Mouse (Mus musculus) hindbrain, embryonic 16.5 days (tissue): ENCODE data around the gene Abl1. TPM values are rescaled to one million over a fixed set of nuclear protein-coding genes. Genes with fewer than 3 reads are reported as not detected.
"Not testable (repeated sequence)": the region's sequence is repeated elsewhere in the genome, so short reads cannot be mapped to it uniquely, and the experiment has no call there.

ENCODE experiments used
- ATAC-seq: fragments of 200-750 bp; cut with Nextera tagmentation; 2 replicates; pipeline ENCODE4 v1.8.0; 2017; ENCODE audit warnings: moderate TSS enrichment, moderate library complexity
- H3K27ac ChIP-seq: fragments of 300-500 bp; sonication (generic); 2 replicates; pipeline ENCODE4 v1.5.1; 2014; ENCODE audit warnings: low read depth, mild to moderate bottlenecking, control low read depth, low read length, moderate library complexity
- H3K27me3 ChIP-seq: fragments of 300-500 bp; sonication (generic); replicated peaks from 2 replicates; pipeline ENCODE4 v1.6.1; 2014; ENCODE audit warnings: low read length; ENCODE audit not compliant: control insufficient read depth, insufficient read depth
- H3K36me3 ChIP-seq: fragments of 300-500 bp; sonication (generic); 2 replicates; pipeline ENCODE4 v1.6.1; 2014; ENCODE audit warnings: mild to moderate bottlenecking, low read length, moderate library complexity, mixed read lengths; ENCODE audit not compliant: control insufficient read depth, insufficient read depth
- H3K4me1 ChIP-seq: fragments of 300-500 bp; sonication (generic); 2 replicates; pipeline ENCODE4 v1.6.1; 2014; ENCODE audit warnings: low read depth, low read length; ENCODE audit not compliant: control insufficient read depth, insufficient read depth
- H3K4me2 ChIP-seq: fragments of 300-500 bp; sonication (generic); 2 replicates; pipeline ENCODE4 v1.6.1; 2014; ENCODE audit warnings: mild to moderate bottlenecking, low read length, control low read depth, moderate library complexity
- H3K4me3 ChIP-seq: fragments of 300-500 bp; sonication (generic); 2 replicates; pipeline ENCODE4 v1.5.1; 2014; ENCODE audit warnings: mild to moderate bottlenecking, low read length, control low read depth, moderate library complexity
- H3K9ac ChIP-seq: fragments of 300-500 bp; sonication (generic); 2 replicates; pipeline ENCODE4 v1.6.1; 2014; ENCODE audit warnings: low read depth, mild to moderate bottlenecking, control low read depth, low read length, moderate library complexity
- H3K9me3 ChIP-seq: fragments of 300-500 bp; sonication (generic); 2 replicates; pipeline ENCODE4 v1.6.1; 2014; ENCODE audit warnings: mild to moderate bottlenecking, low read length, moderate library complexity; ENCODE audit not compliant: control insufficient read depth
- WGBS: fragments of 180-500 bp; shearing (Covaris S2); extraction: QIAGEN DNeasy Blood & Tissue Kit; methylation state at CpG from one replicate; pipeline ENCODE4 v1.1.7; 2014; 5-methylcytosine and 5-hydroxymethylcytosine counted together
- polyA plus RNA-seq: library from polyadenylated mRNA; unstranded; fragments of >200 nt; fragmentation: Nextera tagmentation; extraction: Ambion mirVana; gene quantifications from 2 replicates; pipeline ENCODE4 v1.2.1, GENCODE M21; 2015

Abl1 gene
- polyA plus RNA-seq, 1 experiment from 2014 or later: 13.2 TPM

DNA sequence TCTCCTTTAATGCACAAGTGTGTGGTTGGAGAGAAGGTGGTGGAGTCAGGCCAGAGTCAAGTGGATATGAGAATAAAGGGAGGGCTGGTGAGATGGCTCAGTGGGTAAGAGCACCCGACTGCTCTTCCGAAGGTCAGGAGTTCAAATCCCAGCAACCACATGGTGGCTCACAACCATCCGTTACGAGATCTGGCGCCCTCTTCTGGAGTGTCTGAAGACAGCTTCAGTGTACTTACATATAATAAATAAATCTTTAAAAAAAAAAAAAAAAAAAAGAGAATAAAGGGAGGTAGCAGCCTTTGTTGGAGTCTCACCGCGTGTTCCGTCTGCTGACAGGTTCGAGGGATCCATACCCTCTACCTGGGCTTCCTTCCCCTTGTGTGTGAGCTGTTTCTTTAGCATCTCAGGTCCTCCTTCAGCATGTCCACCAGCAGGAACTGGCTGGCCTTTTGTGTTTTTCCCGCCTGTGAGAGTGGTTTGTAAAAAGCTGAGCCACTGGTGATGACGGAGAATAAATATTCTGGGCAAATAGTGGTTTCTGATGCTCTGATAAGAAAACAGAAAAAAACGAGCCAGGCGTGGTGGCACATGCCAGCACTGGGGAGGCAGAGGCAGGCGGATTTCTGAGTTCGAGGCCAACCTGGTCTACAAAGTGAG is 7.0 kb upstream of the Abl1 start:
- 86% methylated on average over 15 of the region's 15 CpGs for WGBS

DNA sequence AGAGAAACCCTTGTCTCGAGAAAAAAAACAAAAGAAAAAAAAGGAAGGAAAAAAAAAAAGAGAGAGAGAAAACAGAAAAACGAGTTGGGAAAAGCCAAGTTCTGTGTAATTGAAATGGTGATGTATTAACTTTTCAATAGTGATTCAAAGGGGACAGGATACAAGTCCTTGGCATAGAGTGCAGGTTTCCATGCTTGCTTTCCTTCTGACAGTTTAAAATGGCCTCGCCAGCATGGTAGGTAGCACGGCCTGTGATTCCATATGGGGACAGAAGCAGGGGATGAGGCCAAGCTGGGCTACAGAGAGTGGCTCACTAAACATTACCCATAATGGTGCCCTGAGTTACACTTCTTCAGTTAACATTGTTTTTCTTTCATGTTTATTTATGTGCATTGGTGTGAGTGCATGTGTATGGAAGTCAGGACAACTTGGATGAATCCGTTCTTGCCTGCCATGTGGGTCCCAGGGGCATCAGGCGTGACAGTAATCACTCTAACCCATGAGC is 6.4 kb upstream of the Abl1 start:
- 81% methylated on average over 6 of the region's 6 CpGs for WGBS
- ATAC-seq: no peak
- peaks cover 22% of the 10 kb centered on the region for H3K36me3 ChIP-seq

More for the DNA sequence above, 7.0 kb upstream of the Abl1 start:
- H3K27ac ChIP-seq, H3K9ac ChIP-seq, H3K4me3 ChIP-seq, H3K9me3 ChIP-seq, H3K4me1 ChIP-seq, H3K4me2 ChIP-seq, H3K27me3 ChIP-seq, ATAC-seq: not testable (repeated sequence)
- peaks cover 25% of the 10 kb centered on the region for H3K36me3 ChIP-seq

DNA sequence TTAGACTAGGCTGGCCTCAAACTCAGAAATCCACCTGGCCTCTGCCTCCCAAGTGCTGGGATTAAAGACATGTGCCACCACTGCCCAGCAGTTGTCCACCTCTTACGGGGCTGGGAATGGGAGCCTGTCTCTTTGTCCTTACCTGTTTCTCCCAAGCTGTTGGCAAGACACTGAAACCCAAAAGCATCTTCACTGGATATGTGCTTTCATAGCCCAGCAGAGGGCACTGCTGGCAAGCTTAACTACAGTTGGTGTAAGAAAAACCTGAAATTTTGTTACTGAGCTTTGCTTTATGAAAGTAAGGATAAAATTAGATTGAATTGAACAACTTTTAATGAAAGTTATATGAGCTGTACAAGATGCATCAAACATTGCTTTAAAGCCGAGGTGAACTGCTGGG is 4.5 kb upstream of the Abl1 start:
- no peak for ATAC-seq
- H3K4me3 ChIP-seq: no peak overlapping the region
- 35% methylated on average over 2 of the region's 2 CpGs for WGBS
- no peak overlapping the region for H3K27ac ChIP-seq
- H3K27me3 ChIP-seq: no peaks in the 10 kb centered on the region
- H3K9me3 ChIP-seq: no peaks in the 10 kb centered on the region
- H3K4me2 ChIP-seq: no peak overlapping the region
- H3K4me1 ChIP-seq: peaks cover 4% of the 10 kb centered on the region
- no peak overlapping the region for H3K9ac ChIP-seq
- peaks cover 15% of the 10 kb centered on the region for H3K36me3 ChIP-seq

More for the DNA sequence above, 6.4 kb upstream of the Abl1 start:
- Histone ChIP-seq H3K27ac (no peak overlapping the region), H3K9me3 (no peaks in the 10 kb centered on the region), H3K9ac (no peak overlapping the region), H3K4me3 (no peak overlapping the region), H3K4me1 (no peaks in the 10 kb centered on the region), H3K27me3 (no peaks in the 10 kb centered on the region), H3K4me2 (no peak overlapping the region)

DNA sequence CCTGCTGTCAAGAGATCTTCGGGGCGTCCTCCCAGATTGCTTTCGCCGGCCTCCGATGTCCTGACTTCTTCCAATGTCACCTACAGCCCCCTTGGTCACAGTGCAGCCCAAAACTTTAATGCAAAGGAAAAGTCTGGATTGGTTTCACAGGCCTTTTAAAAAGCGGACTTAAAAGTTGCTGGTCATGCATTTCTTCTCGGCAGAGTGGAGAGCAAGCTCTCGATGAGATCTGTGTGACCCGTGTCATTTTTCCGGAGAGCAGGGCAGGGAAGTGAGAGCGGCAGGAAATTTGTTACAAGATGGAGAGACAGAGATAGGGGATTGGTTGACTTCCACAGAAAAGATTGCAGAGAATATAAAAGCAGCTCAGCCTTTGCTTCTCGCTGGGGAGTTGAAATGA is 869 bp downstream of the Abl1 start:
- Histone ChIP-seq H3K4me2 (peak overlapping the region; percentile 75), H3K27ac (peak overlapping the region; percentile 98), H3K9me3 (no peaks in the 10 kb centered on the region), H3K27me3 (no peaks in the 10 kb centered on the region), H3K4me3 (peak overlapping the region; percentile 96), H3K9ac (peak overlapping the region; percentile 98), H3K4me1 (peaks cover 25% of the 10 kb centered on the region), H3K36me3 (no peaks in the 10 kb centered on the region)
- ATAC-seq: no peak
- under 1% methylated on average over 12 of the region's 12 CpGs for WGBS

DNA sequence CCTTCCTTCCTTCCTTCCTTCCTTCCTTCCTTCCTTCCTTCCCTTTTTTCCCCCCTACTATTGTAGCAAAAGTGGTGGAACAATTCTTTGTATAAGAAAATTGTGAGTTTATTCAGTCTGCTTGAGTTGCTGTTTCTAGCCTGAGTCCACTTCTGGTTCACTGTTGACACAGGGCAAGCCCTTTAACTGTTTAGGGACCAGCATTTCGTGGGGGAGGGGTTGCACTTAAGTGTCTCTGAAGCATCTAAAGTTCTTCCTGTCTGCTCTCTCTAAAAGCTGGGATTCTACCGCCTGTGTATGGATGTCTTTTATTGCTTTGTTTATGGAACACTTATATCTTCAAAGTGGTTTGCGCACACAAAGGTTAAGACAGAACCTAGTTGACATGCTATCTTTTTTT is 1.9 kb downstream of the Abl1 start:
- Histone ChIP-seq H3K4me2 (peak overlapping the region; percentile 75), H3K4me3 (peak overlapping the region; percentile 96), H3K27me3 (no peaks in the 10 kb centered on the region), H3K36me3 (no peaks in the 10 kb centered on the region), H3K9ac (no peak overlapping the region; the same call in 1 of the 2 replicates), H3K4me1 (peaks cover 25% of the 10 kb centered on the region), H3K9me3 (no peaks in the 10 kb centered on the region), H3K27ac (no peak overlapping the region)
- WGBS: 63% methylated on average over 3 of the region's 3 CpGs
- ATAC-seq: no peak

DNA sequence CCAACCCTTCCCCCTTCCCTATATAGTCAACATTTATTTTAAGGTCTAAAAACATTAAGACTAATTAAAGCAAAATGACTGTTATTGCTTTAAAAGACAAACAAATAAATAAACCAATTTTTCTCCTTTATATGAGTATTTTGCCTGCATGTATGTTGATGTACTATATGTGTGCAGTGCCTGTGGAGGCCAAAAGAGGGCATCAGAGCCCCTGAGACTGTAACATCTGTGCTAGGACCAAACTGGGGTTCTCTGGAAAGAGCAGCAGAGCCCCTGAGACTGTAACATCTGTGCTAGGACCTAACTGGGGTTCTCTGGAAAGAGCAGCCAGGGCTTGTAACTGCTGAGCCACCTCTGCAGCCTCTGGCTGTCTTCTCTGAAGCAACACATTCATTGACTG is 10.0 kb downstream of the Abl1 start:
- 0 out of 2 replicates have a peak, but pooled peaks cover 3% of the 10 kb centered on the region for H3K36me3 ChIP-seq
- no peak overlapping the region for H3K27ac ChIP-seq
- no peaks in the 10 kb centered on the region for H3K4me1 ChIP-seq
- no peak overlapping the region for H3K4me3 ChIP-seq
- no peak overlapping the region for H3K4me2 ChIP-seq
- no peaks in the 10 kb centered on the region; the same call in 1 of the 2 replicates for H3K9me3 ChIP-seq
- ATAC-seq: no peak
- H3K27me3 ChIP-seq: no peaks in the 10 kb centered on the region
- no peak overlapping the region for H3K9ac ChIP-seq

DNA sequence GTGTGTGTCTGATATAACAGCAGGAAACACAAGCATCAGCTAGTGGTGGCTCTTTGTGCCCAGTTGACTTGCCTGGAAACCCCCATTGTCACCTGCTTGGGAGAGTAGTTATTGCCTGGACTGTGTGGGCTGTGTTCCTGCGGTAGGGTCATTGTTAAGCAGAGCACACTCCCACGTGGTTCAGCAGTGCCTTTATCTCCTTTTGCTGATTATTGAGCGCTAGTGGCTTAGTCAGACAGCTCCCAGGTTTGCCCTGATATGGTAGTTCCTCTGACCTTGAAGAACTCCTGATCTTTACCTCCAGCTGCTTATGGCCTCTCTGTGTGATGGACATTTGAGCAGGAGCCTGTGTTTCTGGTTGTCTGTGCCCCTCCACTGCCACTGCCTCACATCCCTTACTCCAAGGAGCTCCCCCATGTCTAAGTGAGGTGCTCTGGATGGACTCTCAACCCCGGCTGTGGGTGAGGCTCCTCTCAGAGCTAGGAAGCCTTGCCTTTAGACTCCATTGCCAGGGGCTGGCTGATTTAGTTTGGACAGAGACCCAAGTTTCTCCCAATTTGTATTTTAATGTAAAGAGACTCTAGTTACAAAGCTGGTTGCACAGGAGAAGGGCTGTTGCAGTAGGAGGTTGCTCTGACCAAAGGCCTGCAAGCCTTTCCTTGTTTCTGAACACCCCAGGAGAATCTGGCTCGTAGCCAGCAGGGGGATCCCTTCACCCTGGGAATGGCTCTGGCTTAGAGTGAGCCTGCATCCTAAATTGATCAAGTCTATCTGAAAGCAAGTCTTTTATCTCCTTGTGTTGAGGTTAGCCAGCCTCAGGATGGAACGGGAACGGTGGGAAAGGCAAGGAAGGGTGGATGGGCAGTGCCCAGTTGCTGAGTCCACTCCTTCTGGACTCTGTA is 12.6 kb downstream of the Abl1 start:
- H3K4me2 ChIP-seq: no peak overlapping the region
- H3K27ac ChIP-seq: no peak overlapping the region
- no peaks in the 10 kb centered on the region for H3K27me3 ChIP-seq
- H3K9ac ChIP-seq: no peak overlapping the region; the same call in 1 of the 2 replicates
- 0 out of 2 replicates have a peak, but pooled peaks cover 1% of the 10 kb centered on the region for H3K36me3 ChIP-seq
- no peaks in the 10 kb centered on the region; the same call in 1 of the 2 replicates for H3K9me3 ChIP-seq
- peaks cover 3% of the 10 kb centered on the region; the same call in 1 of the 2 replicates for H3K4me1 ChIP-seq
- WGBS: 47% methylated on average over 7 of the region's 7 CpGs
- no peak overlapping the region for H3K4me3 ChIP-seq
- ATAC-seq: no peak

DNA sequence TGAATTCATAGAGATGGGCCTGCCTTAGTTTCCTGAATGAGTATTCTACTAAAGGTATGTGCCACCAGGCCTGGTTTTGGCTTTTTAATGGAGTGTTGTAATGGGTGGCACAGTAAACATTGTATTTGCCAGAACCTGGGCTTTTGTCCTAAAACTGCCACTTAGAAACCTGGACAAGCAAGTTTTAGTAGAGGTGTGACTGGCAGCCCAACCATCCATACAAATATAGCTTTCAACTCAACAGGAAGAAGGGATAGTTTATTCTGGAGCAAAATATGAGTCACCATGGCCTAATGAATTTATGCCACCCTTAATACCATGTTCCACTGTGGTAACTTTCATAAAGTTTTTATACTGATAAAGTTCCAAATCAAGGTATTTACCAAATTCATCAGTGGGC is 15.1 kb downstream of the Abl1 start:
- no peak overlapping the region for H3K9ac ChIP-seq
- no peak overlapping the region for H3K27ac ChIP-seq
- no peaks in the 10 kb centered on the region for H3K36me3 ChIP-seq
- H3K4me3 ChIP-seq: no peak overlapping the region
- H3K4me1 ChIP-seq: peaks cover 3% of the 10 kb centered on the region; the same call in 1 of the 2 replicates
- no peak overlapping the region for H3K4me2 ChIP-seq
- no peak for ATAC-seq
- no peaks in the 10 kb centered on the region for H3K9me3 ChIP-seq
- no peaks in the 10 kb centered on the region for H3K27me3 ChIP-seq

DNA sequence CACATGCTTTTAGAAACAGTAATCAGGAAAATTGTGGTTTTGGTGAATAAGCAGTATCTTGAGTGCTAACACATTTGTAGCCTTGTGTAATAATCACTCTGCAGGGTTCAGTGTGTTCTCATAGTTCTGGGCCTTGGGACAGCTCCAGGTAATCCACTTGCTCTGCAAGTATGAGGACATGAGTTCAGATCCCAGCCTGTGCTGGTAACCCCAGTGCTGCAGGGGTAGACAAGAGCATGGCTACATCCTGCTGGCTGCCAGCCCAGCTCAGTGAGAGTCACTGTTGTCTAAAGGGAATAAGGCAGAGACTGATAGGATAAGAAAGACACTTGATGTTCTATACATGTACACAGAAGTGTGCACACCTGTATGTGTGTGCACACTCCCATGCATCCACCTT is 17.7 kb downstream of the Abl1 start:
- Histone ChIP-seq H3K9ac (no peak overlapping the region), H3K9me3 (no peaks in the 10 kb centered on the region)
- no peak for ATAC-seq

More for the DNA sequence above, 17.7 kb downstream of the Abl1 start:
- Histone ChIP-seq H3K4me2 (no peak overlapping the region), H3K4me1 (peaks cover 3% of the 10 kb centered on the region; the same call in 1 of the 2 replicates), H3K36me3 (no peaks in the 10 kb centered on the region), H3K27me3 (no peaks in the 10 kb centered on the region), H3K27ac (no peak overlapping the region), H3K4me3 (no peak overlapping the region)
